Mouse (Mus musculus) forebrain, embryonic 16.5 days (tissue): ENCODE measurements around the gene Pomp. TPM values are rescaled to one million over a fixed set of nuclear protein-coding genes. Genes with fewer than 3 reads are reported as not detected.
A peak's percentile ranks its signal among the peaks of the same experiment; 100 is the strongest.

Source experiments
- ATAC-seq: fragments of 200-750 bp; cut with Nextera tagmentation; 2 replicates; pipeline ENCODE4 v1.8.0; 2017; ENCODE audit warnings: mild to moderate bottlenecking, moderate library complexity
- H3K27ac ChIP-seq: fragments of 300-500 bp; sonication (generic); 2 replicates; pipeline ENCODE4 v1.5.1; 2014; ENCODE audit warnings: low read length, control low read depth
- H3K27me3 ChIP-seq: fragments of 300-500 bp; sonication (generic); replicated peaks from 2 replicates; pipeline ENCODE4 v1.6.1; 2014; ENCODE audit warnings: low read length; ENCODE audit not compliant: control insufficient read depth, insufficient read depth
- H3K36me3 ChIP-seq: fragments of 300-500 bp; sonication (generic); 2 replicates; pipeline ENCODE4 v1.6.1; 2014; ENCODE audit not compliant: control insufficient read depth, insufficient read depth
- H3K4me1 ChIP-seq: fragments of 300-500 bp; sonication (generic); replicated peaks from 2 replicates; pipeline ENCODE4 v1.6.1; 2014; ENCODE audit warnings: low read length; ENCODE audit not compliant: control insufficient read depth, insufficient read depth
- H3K4me2 ChIP-seq: fragments of 300-500 bp; sonication (generic); 2 replicates; pipeline ENCODE4 v1.6.1; 2014; ENCODE audit warnings: mild to moderate bottlenecking, low read length, control low read depth
- H3K4me3 ChIP-seq: fragments of 300-500 bp; sonication (generic); replicated peaks from 2 replicates; pipeline ENCODE4 v1.5.1; 2014; ENCODE audit warnings: mild to moderate bottlenecking, low read length, control low read depth
- H3K9ac ChIP-seq: fragments of 300-500 bp; sonication (generic); replicated peaks from 2 replicates; pipeline ENCODE4 v1.6.1; 2014; ENCODE audit warnings: low read depth, low read length, control low read depth
- H3K9me3 ChIP-seq: fragments of 300-500 bp; sonication (generic); 2 replicates; pipeline ENCODE4 v1.6.1; 2016; ENCODE audit warnings: low read length; ENCODE audit not compliant: control insufficient read depth
- WGBS: fragments of 180-500 bp; shearing (Covaris S2); extraction: QIAGEN DNeasy Blood & Tissue Kit; methylation state at CpG from one replicate; pipeline ENCODE4 v1.1.7; 2014; 5-methylcytosine and 5-hydroxymethylcytosine counted together
- polyA plus RNA-seq: library from polyadenylated mRNA; unstranded; fragments of >200 nt; fragmentation: Nextera tagmentation; extraction: Ambion mirVana; gene quantifications from 2 replicates; pipeline ENCODE4 v1.2.1, GENCODE M21; 2015

The Pomp gene
- polyA plus RNA-seq, 1 experiment from 2014 or later, result 491 TPM

DNA sequence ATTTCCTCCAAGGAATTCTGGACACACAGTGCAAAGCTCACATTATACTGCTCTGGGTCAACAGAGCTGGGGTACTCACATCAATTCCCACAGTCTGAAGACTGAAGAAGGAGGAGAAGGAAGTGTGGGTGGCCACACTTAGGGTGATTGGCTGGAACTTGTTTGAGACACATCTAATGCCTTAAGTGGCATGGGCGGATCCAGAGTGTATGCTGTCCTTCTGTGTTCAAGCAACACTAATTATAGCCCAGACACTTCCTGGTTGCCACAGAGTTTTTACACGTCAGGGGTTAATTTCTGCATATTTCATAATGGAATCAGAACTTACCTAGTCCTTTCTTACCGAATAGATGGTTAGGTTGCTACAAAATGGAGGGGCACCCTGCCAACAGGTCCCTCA, 14.9 kb upstream of the Pomp start:
- H3K4me1 ChIP-seq, result peaks cover 3% of the 10 kb centered on the region
- no peak overlapping the region for H3K9ac ChIP-seq
- H3K27me3 ChIP-seq, result no peaks in the 10 kb centered on the region
- no peak for ATAC-seq
- H3K36me3 ChIP-seq, result no peaks in the 10 kb centered on the region
- H3K4me3 ChIP-seq, result no peak overlapping the region
- H3K4me2 ChIP-seq, result no peak overlapping the region
- WGBS, result 74% methylated on average over 3 of the region's 3 CpGs
- no peaks in the 10 kb centered on the region for H3K9me3 ChIP-seq
- no peak overlapping the region for H3K27ac ChIP-seq

DNA sequence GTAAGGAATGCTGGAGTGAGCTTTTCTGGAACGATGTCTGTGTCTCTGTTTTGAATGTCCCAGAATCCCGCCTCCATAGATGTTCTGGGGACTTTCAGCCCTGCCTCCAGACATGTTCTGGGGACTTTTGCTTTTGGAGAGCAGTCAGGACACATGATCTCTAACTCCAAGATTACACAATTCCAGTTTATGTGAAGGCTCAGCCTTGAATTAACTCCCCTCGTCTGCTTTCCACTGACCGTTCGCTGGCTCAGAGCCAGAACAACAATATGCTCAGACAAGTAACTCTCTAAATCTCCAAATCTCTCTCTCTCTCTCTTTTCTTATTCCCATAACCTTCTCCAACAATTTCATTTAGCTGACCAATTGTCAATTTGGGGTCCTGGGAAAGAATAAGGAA, 12.9 kb upstream of the Pomp start:
- peaks cover 3% of the 10 kb centered on the region for H3K4me1 ChIP-seq
- no peaks in the 10 kb centered on the region for H3K9me3 ChIP-seq
- ATAC-seq, result no peak
- H3K27ac ChIP-seq, result no peak overlapping the region
- WGBS, result 34% methylated on average over 5 of the region's 5 CpGs
- no peak overlapping the region for H3K4me2 ChIP-seq
- no peak overlapping the region for H3K9ac ChIP-seq
- H3K4me3 ChIP-seq, result no peak overlapping the region
- H3K27me3 ChIP-seq, result no peaks in the 10 kb centered on the region
- no peaks in the 10 kb centered on the region for H3K36me3 ChIP-seq

DNA sequence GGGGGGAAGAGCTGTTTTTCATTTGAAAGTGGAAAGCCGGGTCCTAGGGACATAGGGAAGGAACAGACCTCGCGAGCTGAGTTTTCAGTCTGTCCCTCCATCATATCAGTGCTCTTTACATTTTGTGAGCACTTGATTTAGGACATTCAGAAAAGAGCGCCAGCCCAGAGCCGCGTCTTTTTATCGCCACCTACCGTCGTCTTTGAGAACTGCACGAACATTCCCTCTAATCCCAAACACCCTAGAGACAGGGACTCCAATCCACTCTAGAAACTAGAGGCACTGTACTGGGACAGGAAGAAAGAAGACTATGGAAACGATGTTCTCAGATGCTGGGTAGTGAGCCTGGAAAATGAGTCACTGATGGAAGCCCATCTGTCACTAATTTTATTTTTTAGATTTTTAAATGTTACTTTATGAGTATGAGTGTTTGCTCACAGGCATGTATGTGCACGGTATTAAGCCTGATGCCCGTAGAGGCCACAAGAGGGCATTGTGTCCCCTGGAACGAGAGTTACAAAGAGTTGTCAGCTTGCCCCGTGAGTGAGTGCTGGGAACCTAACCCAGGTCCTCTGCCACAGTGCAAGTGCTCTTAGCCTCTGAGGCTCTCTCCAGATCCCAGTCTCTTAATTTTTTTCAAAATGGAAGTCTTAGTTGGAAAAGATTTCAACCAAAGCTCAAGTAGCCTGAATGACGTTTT, 11.9 kb upstream of the Pomp start:
- no peak overlapping the region for H3K4me3 ChIP-seq
- no peak overlapping the region for H3K27ac ChIP-seq
- no peaks in the 10 kb centered on the region for H3K9me3 ChIP-seq
- peaks cover 3% of the 10 kb centered on the region for H3K4me1 ChIP-seq
- ATAC-seq, result peak; percentile 69
- H3K9ac ChIP-seq, result no peak overlapping the region
- peak overlapping the region; percentile 27 for H3K4me2 ChIP-seq
- H3K36me3 ChIP-seq, result no peaks in the 10 kb centered on the region
- 22% methylated on average over 16 of the region's 16 CpGs for WGBS
- no peaks in the 10 kb centered on the region for H3K27me3 ChIP-seq

DNA sequence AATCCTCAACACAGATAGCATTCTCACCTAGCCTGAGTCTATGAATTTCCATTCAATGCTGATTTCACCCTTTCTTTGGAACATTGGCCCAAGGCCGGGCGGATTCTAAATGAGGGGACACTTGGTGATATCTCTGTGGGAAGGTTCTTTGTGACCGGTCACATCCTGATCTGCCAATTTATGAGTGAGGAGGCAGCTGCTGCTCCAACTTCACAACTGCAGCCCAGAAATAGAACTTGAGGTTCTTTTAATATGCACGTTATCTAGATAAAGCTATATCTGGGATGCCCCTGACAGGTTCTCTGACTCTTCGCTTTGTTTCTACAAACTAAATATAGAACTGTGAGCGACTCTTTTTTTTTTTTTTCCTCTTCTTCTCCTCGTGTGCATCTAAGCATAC, 10.1 kb upstream of the Pomp start:
- Histone ChIP-seq H3K4me3 (no peak overlapping the region), H3K4me2 (no peak overlapping the region), H3K36me3 (no peaks in the 10 kb centered on the region), H3K9ac (no peak overlapping the region), H3K27me3 (no peaks in the 10 kb centered on the region), H3K9me3 (no peaks in the 10 kb centered on the region), H3K4me1 (peaks cover 3% of the 10 kb centered on the region), H3K27ac (no peak overlapping the region)
- ATAC-seq, result no peak
- WGBS, result 76% methylated on average over 7 of the region's 7 CpGs

DNA sequence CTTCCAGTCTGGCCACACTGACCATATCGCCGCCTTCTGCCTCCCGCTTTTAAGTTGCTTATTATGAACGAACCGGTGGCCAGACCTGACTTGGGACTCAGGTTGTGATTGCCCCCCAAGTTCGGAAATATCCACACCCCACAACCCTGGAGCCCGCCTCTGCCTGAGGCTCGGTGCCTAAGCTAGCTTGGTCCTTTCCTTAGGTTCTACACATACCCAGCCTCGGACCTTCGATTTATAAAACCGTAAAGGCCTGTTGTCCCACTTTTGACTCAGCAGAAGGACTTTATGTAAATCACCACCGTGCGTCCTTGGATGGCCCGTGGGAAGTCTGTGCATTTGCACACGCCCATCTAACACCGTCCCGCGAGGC, 199 bp upstream of the Pomp start:
- peak overlapping the region; percentile 66 for H3K4me2 ChIP-seq
- peaks cover 3% of the 10 kb centered on the region; the same call in 1 of the 2 replicates for H3K36me3 ChIP-seq
- peaks cover 18% of the 10 kb centered on the region for H3K4me1 ChIP-seq
- WGBS, result under 1% methylated on average over 18 of the region's 18 CpGs
- H3K4me3 ChIP-seq, result peak overlapping the region; percentile 91
- ATAC-seq, result no peak
- H3K27me3 ChIP-seq, result no peaks in the 10 kb centered on the region
- H3K27ac ChIP-seq, result no peak overlapping the region; the same call in 1 of the 2 replicates
- H3K9me3 ChIP-seq, result no peaks in the 10 kb centered on the region
- H3K9ac ChIP-seq, result peak overlapping the region; percentile 91

DNA sequence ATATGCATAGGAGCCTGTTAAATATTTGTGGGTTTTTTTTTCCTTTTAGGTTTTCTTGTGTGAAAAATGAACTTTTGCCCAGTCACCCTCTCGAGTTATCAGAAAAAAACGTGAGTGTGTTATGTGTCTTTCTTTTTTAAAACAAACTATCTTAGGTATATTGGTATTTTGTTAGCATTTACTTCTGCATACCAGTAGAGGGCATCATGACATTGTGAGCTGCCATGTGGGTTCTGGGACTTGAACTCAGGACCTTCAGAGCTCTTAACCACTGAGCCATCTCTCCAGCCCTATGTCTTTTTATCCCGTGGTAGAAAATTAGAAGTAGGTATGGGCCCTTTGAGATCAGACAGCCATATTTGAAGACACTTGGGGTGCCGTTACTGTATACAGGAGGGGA, 8.4 kb downstream of the Pomp start:
- Histone ChIP-seq H3K9ac (no peak overlapping the region), H3K4me2 (no peak overlapping the region), H3K4me3 (no peak overlapping the region), H3K4me1 (no peaks in the 10 kb centered on the region), H3K27me3 (no peaks in the 10 kb centered on the region), H3K9me3 (no peaks in the 10 kb centered on the region), H3K36me3 (peaks cover 25% of the 10 kb centered on the region), H3K27ac (no peak overlapping the region)
- ATAC-seq, result no peak
- 91% methylated on average over 4 of the region's 4 CpGs for WGBS

DNA sequence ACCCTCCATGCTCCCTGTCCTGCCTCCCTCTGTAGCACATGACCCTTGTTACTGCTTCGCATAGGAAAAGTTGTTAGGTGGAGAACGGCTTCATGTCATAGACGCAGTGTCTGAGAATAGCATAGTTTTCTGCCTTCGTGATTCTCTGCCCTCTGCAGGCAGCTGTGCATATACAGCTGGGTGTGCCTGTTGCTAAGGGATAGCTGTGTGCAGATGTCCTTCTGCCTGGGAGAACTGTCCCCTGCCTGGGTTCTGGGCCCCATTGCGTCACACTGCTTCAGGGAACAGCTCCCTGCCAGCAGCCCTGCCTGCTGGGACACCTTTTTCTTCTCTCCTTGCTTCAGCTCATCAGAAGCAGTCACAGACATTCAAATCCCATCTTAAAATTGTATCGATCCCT, 9.3 kb downstream of the Pomp start:
- H3K9me3 ChIP-seq, result no peaks in the 10 kb centered on the region
- H3K27me3 ChIP-seq, result no peaks in the 10 kb centered on the region
- no peak for ATAC-seq
- H3K4me1 ChIP-seq, result no peaks in the 10 kb centered on the region
- no peak overlapping the region for H3K4me2 ChIP-seq
- no peak overlapping the region for H3K27ac ChIP-seq
- peaks cover 28% of the 10 kb centered on the region for H3K36me3 ChIP-seq
- no peak overlapping the region for H3K4me3 ChIP-seq
- WGBS, result 94% methylated on average over 6 of the region's 6 CpGs
- H3K9ac ChIP-seq, result no peak overlapping the region

DNA sequence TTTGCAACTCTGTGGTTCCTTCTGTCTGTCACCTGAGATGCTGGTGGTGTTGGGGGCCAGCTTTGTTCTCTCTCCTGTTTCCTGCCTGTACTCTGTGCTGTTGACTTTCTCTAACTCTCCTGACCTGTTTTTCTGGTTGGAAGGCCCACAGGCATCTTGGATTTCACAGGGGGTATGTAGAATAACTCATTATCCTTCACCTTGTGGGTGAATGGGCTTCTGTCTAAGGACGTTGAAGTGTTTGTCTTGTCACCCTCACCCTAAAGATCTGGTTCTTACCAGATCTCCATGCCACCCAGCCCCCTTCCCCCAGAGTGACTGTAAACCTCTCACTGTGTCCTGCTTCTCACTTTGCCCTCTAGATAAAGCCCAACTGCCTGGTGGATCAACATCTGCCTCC, 10.0 kb downstream of the Pomp start:
- 88% methylated on average over 1 of the region's 1 CpGs for WGBS
- H3K27ac ChIP-seq, result no peak overlapping the region
- H3K4me2 ChIP-seq, result no peak overlapping the region
- H3K9ac ChIP-seq, result no peak overlapping the region
- H3K27me3 ChIP-seq, result no peaks in the 10 kb centered on the region
- H3K9me3 ChIP-seq, result no peaks in the 10 kb centered on the region
- no peak for ATAC-seq
- no peaks in the 10 kb centered on the region for H3K4me1 ChIP-seq
- no peak overlapping the region for H3K4me3 ChIP-seq
- H3K36me3 ChIP-seq, result peaks cover 26% of the 10 kb centered on the region

DNA sequence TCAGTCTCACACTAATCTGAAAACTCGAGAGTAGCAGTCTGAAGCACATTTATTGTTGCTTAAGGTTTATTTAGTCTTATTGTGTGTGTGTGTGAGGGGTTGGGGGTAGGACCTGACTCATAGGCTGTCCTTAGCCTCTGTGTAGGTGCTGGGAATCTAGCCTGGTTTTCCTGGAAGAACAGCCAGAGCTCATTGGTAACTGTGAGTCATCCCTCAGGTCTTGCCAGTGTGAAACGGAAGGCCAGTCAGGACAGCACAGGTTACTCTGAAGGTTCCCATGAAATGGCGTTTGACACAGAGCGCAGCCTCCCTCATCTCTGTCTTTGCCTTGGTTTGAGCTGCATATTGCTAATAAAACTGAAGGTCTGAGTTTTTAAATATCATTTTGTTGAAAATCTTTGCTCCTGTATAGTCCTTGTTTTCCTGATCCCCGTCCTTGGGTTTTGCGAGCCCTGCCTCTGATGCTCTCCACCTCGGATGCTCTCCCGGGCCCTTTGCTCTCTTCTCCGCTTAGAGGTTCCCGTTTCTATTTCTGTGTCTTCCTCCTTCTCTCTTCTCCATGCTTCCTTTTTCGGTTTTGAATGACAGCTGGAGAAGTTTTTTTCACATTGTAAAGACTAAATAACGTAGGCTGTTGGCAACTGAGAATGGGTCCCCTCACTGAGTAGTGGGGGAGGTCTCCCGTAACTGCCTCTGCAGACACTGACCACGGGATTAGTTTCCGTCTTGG, 11.0 kb downstream of the Pomp start:
- peaks cover 34% of the 10 kb centered on the region for H3K36me3 ChIP-seq
- no peaks in the 10 kb centered on the region for H3K4me1 ChIP-seq
- no peak overlapping the region for H3K27ac ChIP-seq
- no peak for ATAC-seq
- no peaks in the 10 kb centered on the region for H3K27me3 ChIP-seq
- no peaks in the 10 kb centered on the region for H3K9me3 ChIP-seq
- no peak overlapping the region for H3K4me3 ChIP-seq
- H3K9ac ChIP-seq, result no peak overlapping the region
- WGBS, result 93% methylated on average over 15 of the region's 15 CpGs
- no peak overlapping the region for H3K4me2 ChIP-seq
